ENCODE assay signal across 24 mouse cellular contexts in genomic region chr9:83324336-83324735, GRCm38 (mm10).
DNase-seq lines count a peak whose midpoint lies in the region; ATAC-seq lines count a peak whose summit lies in the region.
"Had no signal": no experiment of that assay in that cellular context is flagged by ENCODE, and none has a peak within 500 bp of the region (broad histone marks: within the 10 kb centered on the region; RNA-seq: fewer than 3 reads in every experiment).

No protein-coding gene starts in this region.

- intact Hi-C loops in left cerebral cortex, postnatal 25 days (cut with DNase I), result no loop called here

- no peaks in the 10 kb centered on the region for H3K36me3 ChIP-seq in forebrain, embryonic 10.5 days (replicated peaks)
- H3K36me3 ChIP-seq: forebrain, embryonic 12.5 days; G1E; heart, embryonic 13.5 days; kidney, embryonic 15.5 days; liver, embryonic 12.5 days had no signal

- H3K27me3 ChIP-seq in forebrain, embryonic 10.5 days (ENCODE audit: poor library complexity, severe bottlenecking), result no peaks in the 10 kb centered on the region
- H3K27me3 ChIP-seq: forebrain, embryonic 12.5 days; kidney, embryonic 15.5 days; liver, embryonic 12.5 days had no signal

- DNase-seq in thymus, postnatal 0 days (ENCODE audit: low spot score), result peak; percentile 46
- no peak for DNase-seq in thymus, postnatal 10 days (ENCODE audit: low spot score in 2 of 2)
- DNase-seq in c-Kit-positive CD71-negative TER-119-negative erythroid progenitor cells, embryonic 14.5 days (ENCODE audit: low read depth), result peak; percentile 25
- DNase-seq in forebrain, embryonic 10.5 days (ENCODE audit: extremely low spot score, low spot score), result no peak
- DNase-seq in left cerebral cortex, postnatal 25 days (ENCODE audit: low spot score in 2 of 2), result no peak
- DNase-seq: adrenal gland, postnatal 10 days; cerebellum, adult 11 months; cerebellum, postnatal 10 days; forebrain, postnatal 0 days; heart, postnatal 14 days; kidney, adult 18-20 months; kidney, postnatal 25 days; left cerebral cortex, postnatal 4 days; liver, postnatal 0 days; lung, postnatal 14 days; right cerebral cortex, postnatal 14 days had no signal

- no peak overlapping the region for H3K27ac ChIP-seq in forebrain, embryonic 10.5 days
- H3K27ac ChIP-seq: forebrain, embryonic 12.5 days; heart, embryonic 13.5 days; kidney, embryonic 15.5 days; liver, embryonic 12.5 days had no signal

- WGBS in forebrain, embryonic 10.5 days, result 83% methylated on average over 3 of the region's 3 CpGs

- peaks cover 13% of the 10 kb centered on the region for H3K4me1 ChIP-seq in forebrain, embryonic 10.5 days
- H3K4me1 ChIP-seq: liver, embryonic 12.5 days had no signal

- H3K4me3 ChIP-seq in forebrain, embryonic 10.5 days, result no peak overlapping the region
- H3K4me3 ChIP-seq: erythroblast, embryonic 14.5 days; forebrain, embryonic 12.5 days; heart, embryonic 13.5 days; kidney, embryonic 15.5 days; liver, embryonic 12.5 days had no signal

- H3K9me3 ChIP-seq in forebrain, embryonic 10.5 days, result no peaks in the 10 kb centered on the region
- H3K9me3 ChIP-seq: forebrain, embryonic 12.5 days; G1E; heart, embryonic 13.5 days; kidney, embryonic 15.5 days; liver, embryonic 12.5 days had no signal

- ATAC-seq in megakaryocyte, adult 5-6 weeks (ENCODE audit: poor library complexity, severe bottlenecking), result peak; percentile 55
- ATAC-seq: forebrain, postnatal 0 days; hindbrain, embryonic 16.5 days; liver, embryonic 12.5 days; liver, postnatal 0 days had no signal

Comparison
In these comparisons a context has a peak if more than half of its experiments do, and no peak if none do; other contexts are left out.
1. DNase-seq: peak in thymus, postnatal 0 days (single experiment) and c-Kit-positive CD71-negative TER-119-negative erythroid progenitor cells, embryonic 14.5 days (single experiment); none in thymus, postnatal 10 days (0 of 2), forebrain, embryonic 10.5 days (single experiment) and left cerebral cortex, postnatal 25 days (0 of 2).